9 mouse cellular contexts compared by ENCODE assay signal in the genomic region with DNA sequence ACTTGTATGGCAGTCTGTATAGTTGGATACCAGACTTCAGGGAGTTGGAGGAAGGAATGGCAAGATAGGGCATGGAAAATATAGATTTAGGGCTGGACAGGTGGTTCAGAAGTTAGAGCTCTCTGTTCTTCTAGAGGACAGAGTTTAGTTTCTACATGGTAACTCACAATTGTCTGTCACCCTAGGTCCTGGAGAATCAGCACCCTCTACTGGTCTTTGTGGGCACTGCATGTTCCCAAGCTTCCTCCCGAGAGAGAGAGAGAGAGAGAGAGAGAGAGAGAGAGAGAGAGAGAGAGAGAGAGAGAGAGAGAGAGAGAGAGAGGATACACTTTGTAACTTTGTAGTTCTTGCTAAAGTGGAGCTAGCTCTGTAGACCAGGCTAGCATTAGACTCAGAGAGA. TPM values are rescaled to one million over a fixed set of nuclear protein-coding genes. Genes with fewer than 3 reads are reported as not detected.
A peak's percentile ranks its signal among the peaks of the same experiment; 100 is the strongest.
DNase-seq lines count a peak whose midpoint lies in the region; ATAC-seq lines count a peak whose summit lies in the region.
"Had no signal": no experiment of that assay in that cellular context is flagged by ENCODE, and none has a peak within 500 bp of the region (broad histone marks: within the 10 kb centered on the region; RNA-seq: fewer than 3 reads in every experiment).

No protein-coding gene starts in this region.

- no peak overlapping the region for H3K4me2 ChIP-seq in kidney, embryonic 16.5 days (replicated peaks; ENCODE audit: low read depth, low read length)
- no peak overlapping the region for H3K4me2 ChIP-seq in liver, embryonic 11.5 days
- H3K4me2 ChIP-seq: neural tube, embryonic 12.5 days had no signal

- 0% methylated on average over 1 of the region's 1 CpGs for WGBS in kidney, embryonic 16.5 days
- WGBS in liver, embryonic 11.5 days = 0% methylated on average over 1 of the region's 1 CpGs

- ATAC-seq in kidney, embryonic 16.5 days (ENCODE audit: low FRiP score, low TSS enrichment) = no peak
- ATAC-seq in liver, embryonic 11.5 days (replicated peaks; ENCODE audit: low FRiP score) = no peak
- ATAC-seq in erythroid progenitor cell, adult 5-6 weeks (replicated peaks; ENCODE audit: low FRiP score, poor library complexity, severe bottlenecking) = no peak

- no peaks in the 10 kb centered on the region for H3K27me3 ChIP-seq in kidney, embryonic 16.5 days (ENCODE audit: insufficient read depth, low read length)
- H3K27me3 ChIP-seq in liver, embryonic 11.5 days (replicated peaks; ENCODE audit: control insufficient read depth, insufficient read depth, low read length) = no peaks in the 10 kb centered on the region
- H3K27me3 ChIP-seq: neural tube, embryonic 12.5 days had no signal

- no peaks in the 10 kb centered on the region for H3K4me1 ChIP-seq in kidney, embryonic 16.5 days (ENCODE audit: insufficient read depth, low read length)
- no peaks in the 10 kb centered on the region for H3K4me1 ChIP-seq in liver, embryonic 11.5 days (replicated peaks; ENCODE audit: control insufficient read depth, insufficient read depth, low read length)
- H3K4me1 ChIP-seq: neural tube, embryonic 12.5 days had no signal

- no peaks in the 10 kb centered on the region for H3K36me3 ChIP-seq in kidney, embryonic 16.5 days (ENCODE audit: insufficient read depth, low read length)
- H3K36me3 ChIP-seq in liver, embryonic 11.5 days (ENCODE audit: control insufficient read depth, insufficient read depth, low read length) = no peaks in the 10 kb centered on the region
- H3K36me3 ChIP-seq: neural tube, embryonic 12.5 days had no signal

- H3K4me3 ChIP-seq in kidney, embryonic 16.5 days (ENCODE audit: low read length) = no peak overlapping the region
- no peak overlapping the region for H3K4me3 ChIP-seq in liver, embryonic 11.5 days (ENCODE audit: low read depth, low read length)
- H3K4me3 ChIP-seq: neural tube, embryonic 12.5 days had no signal

- peaks cover 6% of the 10 kb centered on the region for H3K9me3 ChIP-seq in kidney, embryonic 16.5 days (ENCODE audit: low read length)
- no peaks in the 10 kb centered on the region for H3K9me3 ChIP-seq in liver, embryonic 11.5 days (ENCODE audit: control insufficient read depth, low read length)

- peak; percentile 77 for DNase-seq in kidney, adult 18-20 months
- DNase-seq in adrenal gland, adult 2 months = peak; percentile 33
- peak; percentile 54 for DNase-seq in embryo, embryonic 11.5 days (ENCODE audit: low read depth, low spot score)
- peak; percentile 81 for DNase-seq in kidney, postnatal 10 days
- DNase-seq in liver, embryonic 11.5 days (ENCODE audit: low spot score) = peak; percentile 45
- DNase-seq in right cerebral cortex, postnatal 14 days = peak; percentile 78

- H3K27ac ChIP-seq in kidney, embryonic 16.5 days (ENCODE audit: low read length) = no peak overlapping the region
- H3K27ac ChIP-seq in liver, embryonic 11.5 days (ENCODE audit: low read depth, low read length) = no peak overlapping the region
- H3K27ac ChIP-seq: neural tube, embryonic 12.5 days had no signal

- H3K9ac ChIP-seq in kidney, embryonic 16.5 days (replicated peaks; ENCODE audit: low read length) = no peak overlapping the region
- no peak overlapping the region for H3K9ac ChIP-seq in liver, embryonic 11.5 days (ENCODE audit: low read depth, low read length)
- H3K9ac ChIP-seq: neural tube, embryonic 12.5 days had no signal

RNA-seq across cellular contexts. Expression of a gene that starts 5.1 kb away (rescaled TPM):
- polyA plus RNA-seq in kidney, embryonic 16.5 days (2015; fragmentation: Nextera tagmentation; extraction: Ambion mirVana) = not detected in 2 replicates
- total RNA-seq in adrenal gland, adult 2 months (2021) = not detected
- polyA plus RNA-seq in adrenal gland, adult 2 months (2012; rRNA removed) = not detected in 2 replicates
- not detected in 2 replicates for polyA plus RNA-seq in liver, embryonic 11.5 days (2014; fragmentation: Nextera tagmentation; extraction: Ambion mirVana)
- not detected in 2 replicates for total RNA-seq in erythroid progenitor cell, adult 5-6 weeks (2015; ENCODE audit: low replicate concordance)
- not detected in 2 replicates for total RNA-seq in erythroid progenitor cell, adult 5-6 weeks (2017; ENCODE audit: low replicate concordance)
- polyA plus RNA-seq: neural tube, embryonic 12.5 days had no signal
